Mouse (Mus musculus) hindbrain, embryonic 14.5 days (tissue): ENCODE measurements around the gene Pacsin1. TPM values are rescaled to one million over a fixed set of nuclear protein-coding genes. Genes with fewer than 3 reads are reported as not detected.
A peak's percentile ranks its signal among the peaks of the same experiment; 100 is the strongest.

ENCODE experiments used
- ATAC-seq: fragments of 200-750 bp; cut with Nextera tagmentation; 2 replicates; pipeline ENCODE4 v1.8.0; 2017; ENCODE audit warnings: moderate number of reproducible peaks, mild to moderate bottlenecking, moderate TSS enrichment, moderate library complexity; ENCODE audit not compliant: low FRiP score
- DNase-seq: peaks from one replicate; pipeline ENCODE4 v3.0.0-alpha.2; 2015; ENCODE audit warnings: low spot score
- H3K27ac ChIP-seq: fragments of 300-500 bp; sonication (generic); 2 replicates; pipeline ENCODE4 v1.5.1; 2014; ENCODE audit warnings: mild to moderate bottlenecking, moderate library complexity
- H3K27me3 ChIP-seq: fragments of 300-500 bp; sonication (generic); 2 replicates; pipeline ENCODE4 v1.6.1; 2014; ENCODE audit warnings: mild to moderate bottlenecking, low read length, mixed read lengths; ENCODE audit not compliant: control insufficient read depth, insufficient read depth
- H3K36me3 ChIP-seq: fragments of 300-500 bp; sonication (generic); replicated peaks from 2 replicates; pipeline ENCODE4 v1.6.1; 2014; ENCODE audit not compliant: control insufficient read depth, insufficient read depth
- H3K4me1 ChIP-seq: fragments of 300-500 bp; sonication (generic); replicated peaks from 2 replicates; pipeline ENCODE4 v1.6.1; 2014; ENCODE audit warnings: antibody characterized with exemption, low read length, mixed read lengths; ENCODE audit not compliant: control insufficient read depth, insufficient read depth
- H3K4me2 ChIP-seq: fragments of 300-500 bp; sonication (generic); replicated peaks from 2 replicates; pipeline ENCODE4 v1.6.1; 2014; ENCODE audit warnings: mild to moderate bottlenecking, moderate library complexity
- H3K4me3 ChIP-seq: fragments of 300-500 bp; sonication (generic); replicated peaks from 2 replicates; pipeline ENCODE4 v1.5.1; 2014; ENCODE audit warnings: mild to moderate bottlenecking, low read length
- H3K9ac ChIP-seq: fragments of 300-500 bp; sonication (generic); 2 replicates; pipeline ENCODE4 v1.6.1; 2014
- H3K9me3 ChIP-seq: fragments of 300-500 bp; sonication (generic); 2 replicates; pipeline ENCODE4 v1.6.1; 2016; ENCODE audit warnings: low read length; ENCODE audit not compliant: control insufficient read depth
- WGBS: fragments of 180-500 bp; shearing (Covaris S2); extraction: QIAGEN DNeasy Blood & Tissue Kit; methylation state at CpG from one replicate; pipeline ENCODE4 v1.1.7; 2014; 5-methylcytosine and 5-hydroxymethylcytosine counted together
- polyA plus RNA-seq: library from polyadenylated mRNA; unstranded; fragments of >200 nt; fragmentation: Nextera tagmentation; extraction: Ambion mirVana; gene quantifications from 2 replicates; pipeline ENCODE4 v1.2.1, GENCODE M21; 2014

The Pacsin1 gene
- polyA plus RNA-seq, 1 experiment from 2014 or later = 44.5 TPM

DNA sequence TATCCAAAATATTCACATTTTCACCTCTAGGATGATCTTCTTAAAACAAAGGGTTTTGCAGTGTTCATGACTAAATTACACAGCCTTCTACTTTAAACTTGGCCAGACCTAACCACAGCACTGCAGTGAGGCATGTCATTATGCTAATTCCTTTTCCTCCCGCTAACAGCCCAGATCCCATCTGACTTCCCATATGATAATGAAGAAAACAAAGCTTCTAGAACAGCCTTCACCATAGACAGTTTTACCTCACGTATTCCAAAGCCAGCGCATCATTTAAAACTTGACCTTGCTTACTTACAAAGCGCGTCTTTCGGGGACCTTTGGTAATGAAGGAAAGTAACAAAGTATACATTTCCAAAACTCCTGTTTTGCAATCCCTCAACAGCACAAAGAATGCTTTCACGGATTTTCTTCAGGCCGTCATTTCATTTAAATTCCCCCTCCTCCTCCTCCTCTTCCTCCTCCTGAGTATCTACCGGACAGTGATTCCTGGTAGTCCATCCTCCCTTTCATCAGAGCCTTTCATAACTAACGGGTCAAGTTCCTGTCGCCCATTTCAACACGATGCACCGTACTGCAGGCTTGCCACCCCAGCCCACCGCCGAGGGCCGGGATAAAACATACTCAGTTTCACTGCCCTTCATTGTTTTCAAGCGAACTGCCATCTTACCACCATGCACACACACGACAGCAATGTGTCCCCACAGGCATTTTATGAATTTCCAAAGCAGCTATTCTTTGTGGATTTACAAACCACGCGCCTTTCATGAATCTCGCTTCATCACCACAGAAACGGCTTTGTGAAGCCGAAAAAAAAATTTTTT is 33.4 kb upstream of the Pacsin1 start:
- Histone ChIP-seq H3K9me3 (no peaks in the 10 kb centered on the region), H3K4me3 (peak overlapping the region; percentile 82), H3K27ac (peak overlapping the region; percentile 99), H3K36me3 (no peaks in the 10 kb centered on the region; the same call in 1 of the 2 replicates), H3K4me1 (peaks cover 32% of the 10 kb centered on the region), H3K27me3 (no peaks in the 10 kb centered on the region), H3K4me2 (peak overlapping the region; percentile 91), H3K9ac (peak overlapping the region; percentile 100)
- WGBS = 2% methylated on average over 23 of the region's 23 CpGs
- ATAC-seq (no peak), DNase-seq (peak; percentile 57)

DNA sequence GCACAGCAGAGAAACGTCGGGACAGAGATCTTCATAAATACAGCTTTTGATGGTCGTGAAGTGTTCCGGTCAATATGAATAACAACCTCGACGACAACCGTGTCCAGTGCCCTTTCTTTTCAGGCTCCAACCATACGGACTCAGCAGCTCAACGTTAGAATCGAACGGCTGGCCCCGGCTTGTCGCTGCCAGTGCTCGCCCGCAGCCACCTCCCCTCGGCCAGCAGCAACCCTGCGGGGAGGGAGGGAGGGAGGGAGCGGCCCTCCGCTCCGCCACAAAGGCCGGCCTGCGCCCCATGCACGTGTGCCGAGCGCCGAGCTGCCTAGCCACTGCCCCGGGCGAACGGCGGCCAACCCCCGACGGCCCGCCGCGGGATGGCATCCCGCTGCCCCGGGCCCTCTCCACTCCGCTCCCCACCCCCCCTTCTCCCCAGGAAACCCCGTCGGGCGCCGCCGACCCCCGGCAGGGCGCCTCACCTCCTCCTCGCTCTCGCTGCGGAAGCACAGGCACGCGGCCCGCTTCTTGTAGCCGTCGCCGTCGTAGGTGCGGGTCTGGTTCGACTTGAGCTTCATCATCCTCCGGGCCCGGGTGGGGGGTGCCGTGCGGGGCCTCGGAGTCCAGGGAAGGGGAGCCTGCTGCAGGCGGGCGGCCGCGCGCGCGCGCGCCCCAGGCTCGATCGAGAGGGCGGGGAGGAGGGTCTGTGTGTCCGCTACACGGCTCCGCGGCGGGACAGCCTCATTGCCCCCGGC is 32.5 kb upstream of the Pacsin1 start:
- DNase-seq = peak; percentile 65
- under 1% methylated on average over 78 of the region's 80 CpGs for WGBS

DNA sequence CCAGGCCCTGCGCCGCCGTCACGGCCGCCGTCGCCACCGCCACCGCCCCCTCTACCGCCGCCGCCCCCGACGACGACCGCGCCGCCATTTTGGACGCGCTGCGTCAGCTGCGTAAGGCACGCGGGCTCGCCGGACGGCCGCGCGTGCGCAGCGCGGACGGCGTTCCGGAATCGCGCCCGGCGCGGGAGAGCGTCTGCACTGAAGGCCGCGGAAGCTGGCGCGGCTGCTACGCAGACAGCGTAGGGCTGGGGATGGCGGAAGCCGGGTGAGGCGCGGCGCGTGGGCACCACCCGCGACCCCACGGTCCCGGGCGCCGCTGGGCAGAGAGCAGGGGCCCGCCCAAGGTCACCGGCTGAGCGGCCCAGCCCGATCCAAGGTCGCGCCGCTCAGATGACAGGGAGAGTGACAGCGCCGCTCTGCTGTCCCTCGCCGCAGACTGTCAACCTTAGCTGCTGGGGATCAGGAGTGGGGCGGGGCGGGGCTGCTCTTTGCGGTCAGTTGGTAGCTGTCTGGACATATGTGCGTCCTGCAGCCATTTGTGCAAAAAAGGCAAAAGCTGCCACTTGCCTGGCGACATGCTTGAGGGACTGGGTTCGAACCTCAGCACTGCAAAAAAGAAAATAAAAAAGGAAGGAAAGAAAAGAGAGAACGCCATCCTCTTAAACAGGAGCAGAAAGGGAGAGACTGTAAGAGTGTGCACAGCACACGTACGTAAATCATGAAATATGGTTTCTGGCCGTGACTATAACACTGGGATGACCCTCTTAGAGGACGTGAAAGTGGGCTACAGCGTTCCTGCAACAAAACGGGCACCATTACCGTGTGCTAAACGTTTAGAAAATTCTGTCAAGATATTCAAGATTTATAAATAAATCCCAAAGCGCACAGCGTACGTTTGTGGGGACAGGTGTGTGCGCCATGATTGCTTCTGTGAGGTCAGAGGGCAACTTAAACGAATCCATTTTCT is 31.7 kb upstream of the Pacsin1 start, which contains the start of gene Nudt3:
TSS of gene Nudt3 (minus strand) at position 136 of the 967 bp plus-strand sequence.
- 7% methylated on average over 85 of the region's 91 CpGs for WGBS
- Histone ChIP-seq H3K36me3 (no peaks in the 10 kb centered on the region; the same call in 1 of the 2 replicates), H3K27ac (peak within 1 kb of the TSS; percentile 99), H3K9me3 (no peaks in the 10 kb centered on the region), H3K4me2 (peak within 1 kb of the TSS; percentile 91), H3K4me3 (peak within 1 kb of the TSS; percentile 82), H3K4me1 (peaks cover 29% of the 10 kb centered on the region), H3K9ac (peak within 1 kb of the TSS; percentile 100), H3K27me3 (no peaks in the 10 kb centered on the region)
- ATAC-seq (peak; percentile 89), DNase-seq (peak; percentile 95)

More for the DNA sequence above, 32.5 kb upstream of the Pacsin1 start:
- Histone ChIP-seq H3K9ac (peak overlapping the region; percentile 100), H3K27ac (peak overlapping the region; percentile 99), H3K4me2 (peak overlapping the region; percentile 91), H3K27me3 (no peaks in the 10 kb centered on the region), H3K4me3 (peak overlapping the region; percentile 82), H3K4me1 (peaks cover 32% of the 10 kb centered on the region), H3K36me3 (no peaks in the 10 kb centered on the region; the same call in 1 of the 2 replicates), H3K9me3 (no peaks in the 10 kb centered on the region)
- ATAC-seq = peak; percentile 49

DNA sequence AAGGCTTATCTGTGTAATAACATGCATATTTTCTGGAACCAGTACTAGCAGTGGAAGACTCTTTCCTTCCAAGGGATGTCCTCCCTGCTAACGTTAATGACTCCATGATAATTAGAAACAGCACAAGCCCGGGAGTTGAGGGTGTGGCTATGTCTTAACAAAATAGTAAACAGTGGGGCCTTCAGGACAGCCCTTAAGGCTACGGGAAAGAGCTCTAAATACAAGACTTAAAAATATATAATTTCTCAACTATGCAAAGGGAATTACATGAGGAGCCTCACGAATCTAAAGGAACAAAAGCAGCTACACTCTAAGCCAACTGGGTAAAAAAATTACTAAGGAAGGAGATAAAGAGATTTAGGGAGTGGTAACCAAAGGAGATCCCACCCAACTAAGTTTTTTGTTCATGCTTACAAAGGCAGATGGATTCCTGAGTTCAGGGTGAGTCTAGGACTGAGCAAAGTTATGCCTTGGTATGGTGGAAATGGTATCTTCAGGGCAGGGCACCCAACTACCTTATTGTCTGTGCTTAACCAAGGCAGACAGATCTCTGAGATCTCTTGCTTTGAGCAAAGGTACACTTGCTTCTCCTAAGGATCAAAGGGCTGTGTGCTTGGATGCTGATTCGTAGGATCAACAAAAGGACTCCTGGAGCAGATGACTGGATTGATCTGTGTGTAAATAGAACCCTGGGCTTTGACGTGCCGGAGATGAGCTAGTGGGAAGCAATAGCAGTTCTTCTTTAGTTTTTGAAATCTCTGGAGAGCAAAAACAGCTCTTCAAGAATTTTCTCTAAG is 29.7 kb upstream of the Pacsin1 start:
- DNase-seq (no peak), ATAC-seq (no peak)
- Histone ChIP-seq H3K4me3 (no peak overlapping the region), H3K27ac (no peak overlapping the region), H3K9me3 (no peaks in the 10 kb centered on the region), H3K36me3 (peaks cover 12% of the 10 kb centered on the region), H3K27me3 (no peaks in the 10 kb centered on the region), H3K4me1 (peaks cover 13% of the 10 kb centered on the region), H3K9ac (no peak overlapping the region), H3K4me2 (no peak overlapping the region)
- WGBS = 40% methylated on average over 7 of the region's 7 CpGs

DNA sequence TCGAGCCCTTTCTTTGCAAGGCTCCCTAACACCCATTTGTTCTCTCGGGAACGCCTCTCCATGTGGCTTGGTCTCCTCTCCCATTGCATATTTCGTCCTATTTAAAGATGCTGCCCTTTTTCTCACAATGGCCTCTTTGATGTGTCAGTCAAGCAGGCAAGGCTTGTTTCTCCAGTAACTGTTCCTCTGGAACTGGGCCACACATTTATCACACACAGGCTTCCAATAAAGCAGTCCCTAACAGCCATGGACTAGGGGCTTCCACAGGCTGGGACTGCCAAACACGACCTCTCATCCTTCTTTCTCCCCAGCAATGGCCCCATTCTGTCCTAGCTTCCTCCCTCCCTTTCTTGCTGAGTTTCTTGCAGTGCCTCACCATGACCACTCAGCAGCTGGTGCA is 28.6 kb upstream of the Pacsin1 start:
- Histone ChIP-seq H3K9me3 (no peaks in the 10 kb centered on the region), H3K27ac (peak overlapping the region; percentile 62; the same call in 1 of the 2 replicates), H3K9ac (no peak overlapping the region; the same call in 1 of the 2 replicates), H3K27me3 (no peaks in the 10 kb centered on the region), H3K4me1 (peaks cover 6% of the 10 kb centered on the region; the same call in 1 of the 2 replicates), H3K4me2 (no peak overlapping the region), H3K4me3 (no peak overlapping the region), H3K36me3 (peaks cover 23% of the 10 kb centered on the region)
- DNase-seq (peak; percentile 53), ATAC-seq (peak; percentile 46; the same call in 1 of the 2 replicates)
- 11% methylated on average over 5 of the region's 5 CpGs for WGBS

DNA sequence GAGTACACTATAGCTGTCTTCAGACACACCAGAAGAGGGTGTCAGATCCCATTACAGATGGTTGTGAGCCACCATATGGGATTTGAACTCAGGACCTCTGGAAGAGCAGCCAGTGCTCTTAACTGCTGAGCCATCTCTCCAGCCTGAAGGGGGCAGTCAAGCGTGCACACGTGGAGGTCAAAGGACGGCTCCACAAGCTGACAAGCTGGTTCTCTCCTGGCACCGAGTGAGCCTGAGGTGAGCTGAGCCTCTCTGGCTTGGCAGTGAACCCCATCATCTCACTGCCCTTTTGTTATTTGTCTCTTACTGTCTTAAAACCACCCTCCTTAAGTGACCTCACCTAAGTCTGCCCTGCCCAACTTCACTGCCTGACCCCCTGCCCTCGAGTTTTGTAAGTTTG is 27.9 kb upstream of the Pacsin1 start:
- Histone ChIP-seq H3K36me3 (peaks cover 30% of the 10 kb centered on the region), H3K27ac (0 out of 2 replicates have a peak overlapping the region, but pooled peaks have one; percentile 62), H3K4me1 (peaks cover 6% of the 10 kb centered on the region; the same call in 1 of the 2 replicates), H3K4me2 (no peak overlapping the region), H3K27me3 (no peaks in the 10 kb centered on the region), H3K9ac (no peak overlapping the region), H3K9me3 (no peaks in the 10 kb centered on the region), H3K4me3 (no peak overlapping the region)
- DNase-seq (no peak), ATAC-seq (no peak)
- WGBS = 46% methylated on average over 5 of the region's 5 CpGs

DNA sequence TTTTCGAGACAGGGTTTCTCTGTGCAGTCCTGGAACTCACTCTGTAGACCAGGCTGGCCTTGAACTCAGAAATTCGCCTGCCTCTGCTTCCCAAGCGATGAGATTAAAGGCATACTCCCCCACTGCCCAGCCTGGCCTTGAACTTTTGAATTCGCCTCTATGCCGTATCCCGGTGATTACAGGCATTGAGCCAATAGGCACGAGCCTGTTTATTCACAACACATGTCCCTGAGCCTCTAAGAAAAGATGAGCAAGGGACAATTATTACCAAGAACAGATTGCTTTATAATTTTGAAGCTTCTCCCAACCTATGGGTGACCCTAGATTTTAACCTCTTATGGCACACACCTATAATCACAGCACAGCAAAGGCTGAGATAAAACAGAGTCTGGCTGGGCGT is 26.9 kb upstream of the Pacsin1 start:
- Histone ChIP-seq H3K27ac (no peak overlapping the region), H3K36me3 (peaks cover 40% of the 10 kb centered on the region), H3K4me3 (no peak overlapping the region), H3K27me3 (no peaks in the 10 kb centered on the region), H3K4me2 (no peak overlapping the region), H3K4me1 (peaks cover 6% of the 10 kb centered on the region; the same call in 1 of the 2 replicates), H3K9ac (no peak overlapping the region), H3K9me3 (no peaks in the 10 kb centered on the region)
- WGBS = 91% methylated on average over 8 of the region's 8 CpGs
- ATAC-seq (no peak), DNase-seq (no peak)
